Mouse (Mus musculus) MEL (cell line): ENCODE results near the gene Ccr4. TPM values are rescaled to one million over a fixed set of nuclear protein-coding genes. Genes with fewer than 3 reads are reported as not detected.

ENCODE experiments used
- DNase-seq: peaks from one replicate; pipeline ENCODE4 v3.0.0; 2011; ENCODE audit warnings: low read depth, low spot score
- H3K27ac ChIP-seq: 2 replicates; pipeline ENCODE4 v1.5.1; 2012; ENCODE audit warnings: low read depth, mild to moderate bottlenecking, control low read depth, low read length, moderate library complexity; ENCODE audit not compliant: control insufficient read depth
- H3K27me3 ChIP-seq, 2 experiments: fragments of 150-350 bp in 1 of 2; sonication (generic) in 1 of 2; 2 replicates each; pipeline ENCODE4 v1.6.1; 2012; ENCODE audit warnings: low read length in 2 of 2, mild to moderate bottlenecking in 2 of 2, improper control_type of control experiment in 1 of 2, moderate library complexity in 1 of 2; ENCODE audit not compliant: insufficient read depth in 2 of 2, control insufficient read depth in 1 of 2
- H3K36me3 ChIP-seq, 2 experiments: 2 replicates each; pipeline ENCODE4 v1.6.1; 2012 to 2014; ENCODE audit warnings: low read length in 2 of 2, improper control_type of control experiment in 1 of 2, inconsistent platforms in 1 of 2, mild to moderate bottlenecking in 1 of 2; ENCODE audit not compliant: insufficient read depth in 2 of 2, control insufficient read depth in 1 of 2
- H3K4me1 ChIP-seq, 2 experiments: fragments of 150-350 bp in 1 of 2; sonication (generic) in 1 of 2; 2 replicates each; pipeline ENCODE4 v1.6.1; 2012; ENCODE audit warnings: low read length in 2 of 2, improper control_type of control experiment in 1 of 2, mild to moderate bottlenecking in 1 of 2; ENCODE audit not compliant: insufficient read depth in 2 of 2, control insufficient read depth in 1 of 2
- H3K4me3 ChIP-seq, 2 experiments: fragments of 150-350 bp in 1 of 2; sonication (generic) in 1 of 2; 2 replicates each; pipeline ENCODE4 v1.5.1; 2012; ENCODE audit warnings: low read depth in 2 of 2, low read length in 2 of 2, mild to moderate bottlenecking in 2 of 2, moderate library complexity in 2 of 2, control low read depth in 1 of 2, improper control_type of control experiment in 1 of 2; ENCODE audit not compliant: control insufficient read depth in 1 of 2, insufficient read depth in 1 of 2
- H3K79me2 ChIP-seq: 2 replicates; pipeline ENCODE4 v1.6.1; 2012; ENCODE audit warnings: mild to moderate bottlenecking, low read length, moderate library complexity; ENCODE audit not compliant: control insufficient read depth, poor library complexity, insufficient read depth
- H3K9ac ChIP-seq: 2 replicates; pipeline ENCODE4 v1.6.1; 2012; ENCODE audit warnings: low read depth, mild to moderate bottlenecking, control low read depth, low read length, moderate library complexity; ENCODE audit not compliant: control insufficient read depth, poor library complexity, severe bottlenecking
- H3K9me3 ChIP-seq: fragments of 150-350 bp; sonication (generic); replicated peaks from 2 replicates; pipeline ENCODE4 v1.6.1; 2012; ENCODE audit warnings: mild to moderate bottlenecking, low read length, improper control_type of control experiment, moderate library complexity; ENCODE audit not compliant: insufficient read depth
- BHLHE40 ChIP-seq: IDR thresholded peaks from 2 replicates; pipeline ENCODE4 v1.6.1; 2012; ENCODE audit warnings: low read depth, mild to moderate bottlenecking, inconsistent platforms, low read length, improper control_type of control experiment, borderline replicate concordance
- CHD1 ChIP-seq: IDR thresholded peaks from 2 replicates; pipeline ENCODE4 v1.6.1; 2012; ENCODE audit warnings: low read depth, mild to moderate bottlenecking, inconsistent platforms, low read length, improper control_type of control experiment
- E2F4 ChIP-seq: IDR thresholded peaks from 2 replicates; pipeline ENCODE4 v1.6.1; 2011; ENCODE audit warnings: low read depth, low read length, improper control_type of control experiment, borderline replicate concordance
- GABPA ChIP-seq: IDR thresholded peaks from 2 replicates; pipeline ENCODE4 v1.6.1; 2012; ENCODE audit warnings: low read depth, mild to moderate bottlenecking, inconsistent platforms, low read length, improper control_type of control experiment, moderate library complexity
- GATA1 ChIP-seq: IDR thresholded peaks from 2 replicates; pipeline ENCODE4 v1.6.1; 2011; ENCODE audit warnings: low read depth, low read length, improper control_type of control experiment
- HCFC1 ChIP-seq: IDR thresholded peaks from 2 replicates; pipeline ENCODE4 v1.6.1; 2012; ENCODE audit warnings: low read depth, mild to moderate bottlenecking, inconsistent platforms, low read length, improper control_type of control experiment, moderate library complexity
- MAZ ChIP-seq: IDR thresholded peaks from 2 replicates; pipeline ENCODE4 v1.6.1; 2012; ENCODE audit warnings: low read depth, mild to moderate bottlenecking, inconsistent platforms, low read length, improper control_type of control experiment
- MXI1 ChIP-seq: IDR thresholded peaks from 2 replicates; pipeline ENCODE4 v1.6.1; 2011; ENCODE audit warnings: mild to moderate bottlenecking, low read depth, low read length, improper control_type of control experiment
- MYB ChIP-seq: IDR thresholded peaks from 2 replicates; pipeline ENCODE4 v1.6.1; 2011; ENCODE audit warnings: mild to moderate bottlenecking, low read depth, low read length, improper control_type of control experiment
- NELFE ChIP-seq: IDR thresholded peaks from 2 replicates; pipeline ENCODE4 v1.6.1; 2011; ENCODE audit warnings: low read depth, low read length, improper control_type of control experiment
- POLR2AphosphoS2 ChIP-seq: IDR thresholded peaks from 2 replicates; pipeline ENCODE4 v1.6.1; 2011; ENCODE audit warnings: low read length, improper control_type of control experiment
- POLR2AphosphoS5 ChIP-seq: IDR thresholded peaks from 2 replicates; pipeline ENCODE4 v1.6.1; 2012; ENCODE audit warnings: low read depth, borderline replicate concordance, mild to moderate bottlenecking, inconsistent platforms, low read length, moderate library complexity, mixed read lengths
- RAD21 ChIP-seq: IDR thresholded peaks from 2 replicates; pipeline ENCODE4 v1.6.1; 2011; ENCODE audit warnings: mild to moderate bottlenecking, low read depth, low read length, improper control_type of control experiment
- SMC3 ChIP-seq: IDR thresholded peaks from 2 replicates; pipeline ENCODE4 v1.6.1; 2011; ENCODE audit warnings: low read depth, low read length, improper control_type of control experiment
- TAL1 ChIP-seq: IDR thresholded peaks from 2 replicates; pipeline ENCODE4 v1.6.1; 2012; ENCODE audit warnings: mild to moderate bottlenecking, inconsistent platforms, low read length, moderate library complexity, mixed read lengths
- USF1 ChIP-seq: IDR thresholded peaks from 2 replicates; pipeline ENCODE4 v1.6.1; 2014; ENCODE audit warnings: low read depth, mild to moderate bottlenecking, inconsistent platforms, low read length, improper control_type of control experiment, moderate library complexity
- USF2 ChIP-seq, 2 experiments: IDR thresholded peaks; 2 replicates each; pipeline ENCODE4 v1.6.1; 2011 to 2012; ENCODE audit warnings: improper control_type of control experiment in 2 of 2, low read length in 2 of 2, borderline replicate concordance in 1 of 2, inconsistent platforms in 1 of 2, low read depth in 1 of 2, mild to moderate bottlenecking in 1 of 2; ENCODE audit not compliant: insufficient read depth in 1 of 2
- ZC3H11A ChIP-seq: IDR thresholded peaks from 2 replicates; pipeline ENCODE4 v1.6.1; 2012; ENCODE audit warnings: low read depth, mild to moderate bottlenecking, inconsistent platforms, low read length, improper control_type of control experiment
- ZKSCAN1 ChIP-seq: IDR thresholded peaks from 2 replicates; pipeline ENCODE4 v1.6.1; 2012; ENCODE audit warnings: low read depth, mild to moderate bottlenecking, inconsistent platforms, low read length, improper control_type of control experiment, moderate library complexity
- ZNF384 ChIP-seq: IDR thresholded peaks from 2 replicates; pipeline ENCODE4 v1.6.1; 2012; ENCODE audit warnings: low read depth, mild to moderate bottlenecking, inconsistent platforms, low read length, improper control_type of control experiment
- polyA plus RNA-seq, 2 experiments: library from polyadenylated mRNA; stranded (reverse) in 1 of 2; unstranded in 1 of 2; fragments of >175 nt in 1 of 2; fragments of >200 nt in 1 of 2; gene quantifications; 2 replicates each; pipeline versions ENCODE4 v1.2.1 to v1.2.4; 2012; ENCODE audit warnings: low replicate concordance in 2 of 2, low read depth in 1 of 2; ENCODE audit not compliant: insufficient read length in 2 of 2, insufficient read depth in 1 of 2, missing spikeins in 1 of 2
- total RNA-seq: library from RNA; depleted of rRNA; stranded (reverse); fragments of 300-350 nt; gene quantifications from 2 replicates; pipeline ENCODE4 v1.2.3, GENCODE M21; 2012

The Ccr4 gene
- total and polyA plus RNA-seq, 3 experiments = 0.15 TPM; not detected in 2

GRCm38 (mm10) chr9:114525891-114526290 lies 21.2 kb upstream of the Ccr4 start:
- no peaks in the 10 kb centered on the region for H3K36me3 ChIP-seq
- DNase-seq = no peak
- H3K27ac ChIP-seq = no peak overlapping the region
- H3K79me2 ChIP-seq = no peaks in the 10 kb centered on the region
- no peaks in the 10 kb centered on the region for H3K27me3 ChIP-seq
- TF ChIP-seq POLR2AphosphoS2 = no peak
- TF ChIP-seq CHD1 = no peak
- TF ChIP-seq MXI1 = no peak
- no peak for TF ChIP-seq ZKSCAN1
- no peak for TF ChIP-seq ZC3H11A
- no peak overlapping the region for H3K9ac ChIP-seq
- H3K4me1 ChIP-seq = no peaks in the 10 kb centered on the region
- no peak overlapping the region for H3K4me3 ChIP-seq
- no peaks in the 10 kb centered on the region for H3K9me3 ChIP-seq

DNA sequence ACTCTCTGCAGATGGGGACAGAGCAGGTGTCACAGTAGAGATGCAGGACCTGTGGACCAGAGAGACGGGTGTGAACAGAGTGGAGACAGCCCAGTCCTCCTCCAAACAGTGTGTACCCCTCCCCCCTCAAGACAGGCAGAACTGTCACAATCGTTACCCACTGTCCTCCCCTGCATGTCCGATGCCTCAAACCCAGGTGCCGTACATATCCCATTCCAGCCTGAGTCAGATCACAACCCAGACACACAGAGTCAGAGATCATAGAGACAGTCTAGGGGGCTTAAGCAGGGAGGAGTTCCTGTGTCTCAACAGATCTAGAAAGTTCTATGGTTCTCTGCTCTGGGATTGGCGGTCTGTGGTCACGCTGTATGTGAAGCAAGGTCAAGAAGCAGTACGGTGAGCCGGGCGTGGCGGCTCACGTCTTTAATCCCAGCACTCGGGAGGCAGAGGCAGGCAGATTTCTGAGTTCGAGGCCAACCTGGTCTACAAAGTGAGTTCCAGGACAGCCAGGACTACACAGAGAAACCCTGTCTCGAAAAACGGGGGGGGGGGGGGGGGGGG lies 20.4 kb upstream of the Ccr4 start:
- Histone ChIP-seq H3K4me1 (no peaks in the 10 kb centered on the region), H3K27ac (no peak overlapping the region), H3K27me3 (no peaks in the 10 kb centered on the region), H3K9ac (no peak overlapping the region), H3K9me3 (no peaks in the 10 kb centered on the region), H3K79me2 (no peaks in the 10 kb centered on the region), H3K36me3 (no peaks in the 10 kb centered on the region), H3K4me3 (no peak overlapping the region)
- TF ChIP-seq POLR2AphosphoS5 (no peak), RAD21 (no peak), TAL1 (no peak), HCFC1 (no peak), USF1 (no peak), E2F4 (no peak)
- no peak for DNase-seq

DNA sequence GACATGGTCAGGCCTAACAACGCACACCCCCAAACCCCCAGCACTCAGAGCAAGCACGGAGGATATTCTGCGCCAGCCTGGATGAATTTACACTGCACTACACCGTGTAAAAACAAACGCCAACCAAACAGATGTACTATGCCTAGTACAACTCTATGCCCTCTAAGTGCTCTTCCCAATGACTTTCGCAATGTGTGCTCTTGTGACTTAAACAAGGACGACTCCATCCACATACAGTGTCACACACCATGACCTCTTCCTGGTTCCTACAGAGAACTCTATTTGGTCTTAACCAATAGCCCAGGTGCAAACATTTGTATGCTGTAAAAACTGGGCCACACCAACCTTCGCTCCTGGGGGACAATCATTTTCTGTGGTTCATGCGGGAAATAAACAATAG lies 17.8 kb upstream of the Ccr4 start:
- no peaks in the 10 kb centered on the region for H3K27me3 ChIP-seq

More for the DNA sequence above, 17.8 kb upstream of the Ccr4 start:
- Histone ChIP-seq H3K4me1 (no peaks in the 10 kb centered on the region), H3K4me3 (no peak overlapping the region), H3K9me3 (no peaks in the 10 kb centered on the region), H3K79me2 (no peaks in the 10 kb centered on the region), H3K9ac (no peak overlapping the region), H3K36me3 (no peaks in the 10 kb centered on the region), H3K27ac (no peak overlapping the region)
- TF ChIP-seq MYB (no peak), SMC3 (no peak), MXI1 (no peak), ZNF384 (no peak), MAZ (no peak), TAL1 (no peak), GABPA (no peak), E2F4 (no peak), GATA1 (no peak), USF2 (IDR thresholded peaks at IDR 0.05; ENCODE audit: borderline replicate concordance in 1 of 2, insufficient read depth in 1 of 2, low read depth in 1 of 2, low read length in 2 of 2) (no peak), ZKSCAN1 (no peak), BHLHE40 (no peak), POLR2AphosphoS5 (no peak), NELFE (no peak), RAD21 (no peak)
- no peak for DNase-seq
